Mouse (Mus musculus): ENCODE data around the gene Spg7. TPM values are rescaled to one million over a fixed set of nuclear protein-coding genes. Genes with fewer than 3 reads are reported as not detected.
A peak's percentile ranks its signal among the peaks of the same experiment; 100 is the strongest.
"Not testable (repeated sequence)": the region's sequence is repeated elsewhere in the genome, so short reads cannot be mapped to it uniquely, and the experiment has no call there.

Gene Spg7
- total RNA-seq, 1 experiment from 2014 or later, result 76.3 TPM

GRCm38 (mm10) chr8:123066101-123066683 lies 3.5 kb downstream of the Spg7 start:
- 0 out of 4 replicates have a peak, but pooled peaks of 1 of the 2 experiments have one; percentile 1 for ATAC-seq (replicated peaks in 1 of 2; ENCODE audit: insufficient read depth in 1 of 2, low FRiP score in 2 of 2, low TSS enrichment in 1 of 2, low read depth in 1 of 2, poor library complexity in 2 of 2, severe bottlenecking in 2 of 2)

- no peak for ATAC-seq (replicated peaks in 1 of 2; ENCODE audit: insufficient read depth in 1 of 2, low FRiP score in 2 of 2, low TSS enrichment in 1 of 2, low read depth in 1 of 2, poor library complexity in 2 of 2, severe bottlenecking in 2 of 2)
Measured at GRCm38 (mm10) chr8:123071176-123071575, 8.4 kb downstream of the Spg7 start.

DNA sequence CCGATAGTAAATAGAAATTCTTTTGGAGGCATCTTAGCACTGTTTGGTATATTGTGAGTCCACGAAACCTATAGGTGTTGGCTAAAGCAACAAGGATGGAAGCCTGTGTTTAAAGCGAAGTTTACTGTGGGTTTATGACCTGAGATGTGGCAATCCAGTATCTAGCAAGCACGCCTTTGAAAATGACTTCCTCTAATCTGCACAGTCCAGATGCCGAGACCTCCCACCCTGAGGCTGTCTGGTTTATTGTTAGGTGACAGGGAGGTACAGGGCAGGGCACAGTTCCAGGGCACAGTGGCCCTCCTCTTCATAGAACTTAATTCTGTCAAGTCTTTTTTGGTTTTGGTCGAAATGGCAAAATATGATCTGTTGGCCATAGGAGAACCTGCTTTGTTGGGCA lies 14.5 kb downstream of the Spg7 start:
- ATAC-seq (replicated peaks in 1 of 2; ENCODE audit: insufficient read depth in 1 of 2, low FRiP score in 2 of 2, low TSS enrichment in 1 of 2, low read depth in 1 of 2, poor library complexity in 2 of 2, severe bottlenecking in 2 of 2), result no peak

- no peak for ATAC-seq (replicated peaks in 1 of 2; ENCODE audit: insufficient read depth in 1 of 2, low FRiP score in 2 of 2, low TSS enrichment in 1 of 2, low read depth in 1 of 2, poor library complexity in 2 of 2, severe bottlenecking in 2 of 2)
Measured at GRCm38 (mm10) chr8:123082993-123083392, 20.3 kb downstream of the Spg7 start.

DNA sequence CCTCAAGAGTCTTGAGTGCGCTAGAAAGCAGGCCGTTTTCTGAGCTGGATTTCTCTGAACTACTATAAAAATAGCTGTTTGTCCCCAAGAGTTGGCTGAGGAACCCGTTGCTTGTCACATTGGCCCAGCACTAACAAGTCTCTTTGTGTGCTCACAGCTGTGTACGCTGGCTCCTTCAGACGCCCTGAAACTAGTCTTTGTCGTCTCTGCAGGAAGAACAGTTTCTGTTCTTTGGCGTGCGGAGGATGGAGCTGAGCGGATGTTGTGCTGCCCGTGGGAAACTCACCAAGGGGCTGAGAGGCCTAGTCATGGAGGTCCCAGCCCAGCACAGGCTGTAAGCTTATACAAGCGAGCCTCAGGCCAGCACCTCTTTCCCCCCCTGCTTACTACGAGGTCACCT lies 20.9 kb downstream of the Spg7 start:
- ATAC-seq (replicated peaks in 1 of 2; ENCODE audit: insufficient read depth in 1 of 2, low FRiP score in 2 of 2, low TSS enrichment in 1 of 2, low read depth in 1 of 2, poor library complexity in 2 of 2, severe bottlenecking in 2 of 2), result no peak

DNA sequence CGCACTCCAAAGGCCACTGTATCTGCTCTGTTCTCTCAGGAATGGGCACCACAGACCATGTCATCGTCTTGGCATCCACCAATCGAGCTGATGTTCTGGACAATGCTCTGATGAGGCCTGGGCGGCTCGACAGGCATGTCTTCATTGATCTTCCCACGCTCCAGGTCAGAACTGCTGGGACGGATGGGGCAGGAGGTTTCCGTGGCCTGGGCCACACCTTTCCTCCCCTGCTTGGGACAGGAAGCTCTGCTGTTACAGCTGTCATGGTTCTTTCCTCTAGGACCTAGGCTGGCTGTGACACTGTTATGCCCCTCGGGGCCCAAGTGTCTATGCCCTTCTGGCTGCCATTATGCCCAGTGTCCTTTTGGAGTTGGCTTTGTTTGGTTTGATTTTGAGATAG lies 24.5 kb downstream of the Spg7 start:
- 0 out of 4 replicates have a peak, but pooled peaks of 1 of the 2 experiments have one; percentile 17 for ATAC-seq (replicated peaks in 1 of 2; ENCODE audit: insufficient read depth in 1 of 2, low FRiP score in 2 of 2, low TSS enrichment in 1 of 2, low read depth in 1 of 2, poor library complexity in 2 of 2, severe bottlenecking in 2 of 2)

DNA sequence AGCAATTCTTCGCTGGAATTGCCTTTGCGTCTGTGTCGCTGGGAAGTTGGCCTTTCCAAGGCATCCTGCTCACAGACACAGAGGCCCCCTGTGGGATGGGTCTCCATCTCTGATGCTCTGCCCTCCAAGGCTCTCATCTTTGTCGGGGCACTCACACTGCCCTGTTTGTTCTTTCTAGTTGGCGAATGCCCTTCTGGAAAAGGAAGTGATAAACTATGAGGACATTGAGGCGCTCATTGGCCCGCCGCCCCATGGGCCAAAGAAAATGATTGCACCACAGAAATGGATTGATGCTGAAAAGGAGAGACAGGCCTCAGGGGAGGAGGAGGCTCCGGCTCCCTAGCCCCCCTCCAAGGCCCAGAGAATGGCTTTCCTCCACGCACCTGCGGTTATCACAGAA lies 34.5 kb downstream of the Spg7 start:
- no peak for ATAC-seq (replicated peaks in 1 of 2; ENCODE audit: insufficient read depth in 1 of 2, low FRiP score in 2 of 2, low TSS enrichment in 1 of 2, low read depth in 1 of 2, poor library complexity in 2 of 2, severe bottlenecking in 2 of 2)

GRCm38 (mm10) chr8:123097786-123098584 lies 35.2 kb downstream of the Spg7 start:
- no peak for ATAC-seq (replicated peaks in 1 of 2; ENCODE audit: insufficient read depth in 1 of 2, low FRiP score in 2 of 2, low TSS enrichment in 1 of 2, low read depth in 1 of 2, poor library complexity in 2 of 2, severe bottlenecking in 2 of 2)

GRCm38 (mm10) chr8:123100288-123100687 lies 37.5 kb downstream of the Spg7 start:
- ATAC-seq (replicated peaks in 1 of 2; ENCODE audit: insufficient read depth in 1 of 2, low FRiP score in 2 of 2, low TSS enrichment in 1 of 2, low read depth in 1 of 2, poor library complexity in 2 of 2, severe bottlenecking in 2 of 2), result peak in 1 of 2 experiments; percentile 28; a peak in 1 of 4 replicates

- ATAC-seq (replicated peaks in 1 of 2; ENCODE audit: insufficient read depth in 1 of 2, low FRiP score in 2 of 2, low TSS enrichment in 1 of 2, low read depth in 1 of 2, poor library complexity in 2 of 2, severe bottlenecking in 2 of 2), result no peak
Measured at GRCm38 (mm10) chr8:123101244-123101643, 38.5 kb downstream of the Spg7 start.

DNA sequence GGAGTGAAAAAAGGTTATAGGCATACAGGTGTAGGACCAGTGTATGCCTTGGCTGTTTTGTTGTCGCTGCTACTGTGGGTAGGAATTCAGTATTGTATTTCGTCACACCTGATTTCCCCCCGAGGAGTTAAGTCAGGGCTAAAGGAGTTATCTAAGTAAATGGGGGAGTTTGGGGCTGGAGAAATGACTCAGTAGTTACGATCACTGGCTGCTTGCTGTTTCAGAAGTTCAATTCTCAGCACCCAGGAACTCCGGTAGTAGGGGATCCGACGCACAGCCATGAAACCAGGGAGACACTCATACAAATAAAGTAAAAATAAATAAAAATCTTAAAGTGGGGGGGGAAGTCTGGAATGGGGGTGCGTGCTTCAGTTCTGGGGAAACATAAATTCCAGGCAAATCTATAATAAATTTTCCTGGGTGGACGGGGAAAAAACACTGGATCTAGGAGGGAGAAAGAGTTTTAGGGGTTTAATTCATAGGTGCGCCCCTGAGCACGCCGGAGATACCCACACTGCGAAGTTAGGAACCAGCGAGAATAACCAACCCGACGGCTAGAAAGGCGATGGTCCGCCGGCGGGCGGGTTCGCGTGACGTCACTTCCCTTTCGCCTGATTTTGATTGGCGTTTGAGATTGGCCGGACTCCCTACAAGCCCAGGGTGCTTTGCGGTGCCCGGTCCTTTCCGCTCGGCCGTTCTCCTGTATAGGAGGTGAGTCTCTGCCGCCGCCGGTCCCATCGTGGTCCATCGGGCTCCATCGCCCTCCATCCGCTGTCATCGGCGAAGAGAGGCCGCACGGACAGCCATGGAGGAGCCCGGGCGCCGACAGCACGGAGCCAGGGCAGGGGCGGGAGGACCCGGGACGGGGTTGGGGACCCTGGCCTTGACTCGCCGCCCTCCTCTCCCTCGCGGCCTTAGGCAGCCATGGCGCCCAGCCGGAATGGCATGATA lies 39.3 kb downstream of the Spg7 start, which contains the start of gene Rpl13:
Gene Rpl13 (plus strand): TSS at position 616 of the 951 bp plus-strand sequence.
- ATAC-seq (replicated peaks in 1 of 2; ENCODE audit: insufficient read depth in 1 of 2, low FRiP score in 2 of 2, low TSS enrichment in 1 of 2, low read depth in 1 of 2, poor library complexity in 2 of 2, severe bottlenecking in 2 of 2), result peak; percentile 93 to 95

DNA sequence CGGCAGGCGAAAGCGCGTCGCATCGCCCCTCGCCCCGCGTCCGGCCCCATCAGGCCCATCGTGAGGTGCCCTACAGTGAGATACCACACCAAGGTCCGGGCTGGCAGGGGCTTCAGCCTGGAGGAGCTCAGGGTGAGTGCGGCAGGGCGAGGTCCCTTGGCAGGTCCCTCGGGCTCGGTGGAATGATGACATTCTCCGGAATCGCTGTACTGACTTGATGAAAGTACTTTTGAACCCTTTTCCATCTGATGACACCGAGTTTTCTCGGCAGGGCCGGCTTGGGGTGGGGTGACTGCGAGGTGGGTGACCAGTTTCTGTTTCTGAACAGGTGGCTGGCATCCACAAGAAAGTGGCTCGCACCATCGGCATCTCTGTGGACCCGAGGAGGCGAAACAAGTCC lies 40.1 kb downstream of the Spg7 start:
- ATAC-seq (replicated peaks in 1 of 2; ENCODE audit: insufficient read depth in 1 of 2, low FRiP score in 2 of 2, low TSS enrichment in 1 of 2, low read depth in 1 of 2, poor library complexity in 2 of 2, severe bottlenecking in 2 of 2), result not testable (repeated sequence)

- ATAC-seq (replicated peaks in 1 of 2; ENCODE audit: insufficient read depth in 1 of 2, low FRiP score in 2 of 2, low TSS enrichment in 1 of 2, low read depth in 1 of 2, poor library complexity in 2 of 2, severe bottlenecking in 2 of 2), result no peak
Measured at GRCm38 (mm10) chr8:123103285-123103684, 40.5 kb downstream of the Spg7 start.

DNA sequence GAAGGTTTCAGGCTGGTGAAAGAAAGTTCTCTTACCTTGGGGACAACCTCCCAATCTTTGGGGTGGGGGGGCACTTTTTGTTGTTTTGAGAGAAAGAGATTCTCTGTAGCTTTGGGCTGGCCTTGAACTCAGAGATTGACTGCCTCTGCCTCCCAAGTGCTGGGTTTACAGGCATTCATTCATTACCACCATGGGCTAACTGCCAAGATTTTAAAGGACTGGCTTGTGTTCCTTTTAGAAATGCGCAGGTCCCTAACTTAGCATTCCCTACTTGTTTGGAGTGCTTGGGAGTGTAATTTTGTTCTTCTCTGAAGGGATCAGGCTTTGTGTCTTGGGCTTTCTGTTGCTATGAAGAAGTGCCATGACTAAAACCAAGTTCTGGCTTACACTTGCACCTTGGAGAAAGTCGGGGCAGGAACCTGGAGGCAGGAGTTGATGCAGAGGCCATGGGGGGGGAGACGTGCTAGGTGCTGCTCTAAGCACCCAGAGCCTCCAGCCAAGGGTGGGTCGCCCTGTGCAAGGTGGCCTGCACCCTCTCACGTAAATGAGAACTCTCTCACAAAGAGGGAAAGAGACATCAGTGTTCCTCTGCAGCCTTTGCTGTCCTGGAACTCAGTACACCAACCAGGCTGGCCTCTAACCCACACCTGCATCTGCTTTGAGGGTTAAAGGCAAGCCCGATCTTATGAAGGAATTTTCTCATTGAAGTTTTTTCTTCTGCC lies 41.5 kb downstream of the Spg7 start:
- ATAC-seq (replicated peaks in 1 of 2; ENCODE audit: insufficient read depth in 1 of 2, low FRiP score in 2 of 2, low TSS enrichment in 1 of 2, low read depth in 1 of 2, poor library complexity in 2 of 2, severe bottlenecking in 2 of 2), result no peak

- 0 out of 4 replicates have a peak, but pooled peaks of 1 of the 2 experiments have one; percentile 23 for ATAC-seq (replicated peaks in 1 of 2; ENCODE audit: insufficient read depth in 1 of 2, low FRiP score in 2 of 2, low TSS enrichment in 1 of 2, low read depth in 1 of 2, poor library complexity in 2 of 2, severe bottlenecking in 2 of 2)
Measured at GRCm38 (mm10) chr8:123105553-123106326, 43.0 kb downstream of the Spg7 start.

DNA sequence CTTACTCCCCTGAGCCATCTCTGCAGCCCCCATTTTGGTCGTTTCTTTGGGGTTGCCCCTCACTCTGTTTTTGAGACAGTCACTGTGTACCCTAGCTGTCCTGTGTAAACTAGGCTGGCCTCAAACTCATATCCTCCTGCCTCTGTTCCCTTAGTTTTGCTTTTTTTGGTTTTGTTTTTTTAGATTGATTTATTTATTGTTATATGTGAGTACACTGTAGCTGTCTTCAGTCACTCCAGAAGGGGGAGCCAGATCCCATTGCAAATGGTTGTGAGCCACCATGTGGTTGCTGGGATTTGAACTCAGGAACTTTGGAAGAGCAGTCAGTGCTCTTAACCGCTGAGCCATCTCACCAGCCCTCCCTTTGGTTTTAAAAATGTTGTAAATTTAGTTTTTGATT lies 43.8 kb downstream of the Spg7 start:
- no peak for ATAC-seq (replicated peaks in 1 of 2; ENCODE audit: insufficient read depth in 1 of 2, low FRiP score in 2 of 2, low TSS enrichment in 1 of 2, low read depth in 1 of 2, poor library complexity in 2 of 2, severe bottlenecking in 2 of 2)
